Mouse (Mus musculus) frontal cortex, adult (tissue): ENCODE results near the gene Krt32.

Experiments
- ATAC-seq: cut with Nextera tagmentation; 2 replicates; pipeline ENCODE4 v1.9.2; 2017; ENCODE audit warnings: mild to moderate bottlenecking, moderate library complexity, mixed read lengths; ENCODE audit not compliant: low TSS enrichment

The Krt32 gene

DNA sequence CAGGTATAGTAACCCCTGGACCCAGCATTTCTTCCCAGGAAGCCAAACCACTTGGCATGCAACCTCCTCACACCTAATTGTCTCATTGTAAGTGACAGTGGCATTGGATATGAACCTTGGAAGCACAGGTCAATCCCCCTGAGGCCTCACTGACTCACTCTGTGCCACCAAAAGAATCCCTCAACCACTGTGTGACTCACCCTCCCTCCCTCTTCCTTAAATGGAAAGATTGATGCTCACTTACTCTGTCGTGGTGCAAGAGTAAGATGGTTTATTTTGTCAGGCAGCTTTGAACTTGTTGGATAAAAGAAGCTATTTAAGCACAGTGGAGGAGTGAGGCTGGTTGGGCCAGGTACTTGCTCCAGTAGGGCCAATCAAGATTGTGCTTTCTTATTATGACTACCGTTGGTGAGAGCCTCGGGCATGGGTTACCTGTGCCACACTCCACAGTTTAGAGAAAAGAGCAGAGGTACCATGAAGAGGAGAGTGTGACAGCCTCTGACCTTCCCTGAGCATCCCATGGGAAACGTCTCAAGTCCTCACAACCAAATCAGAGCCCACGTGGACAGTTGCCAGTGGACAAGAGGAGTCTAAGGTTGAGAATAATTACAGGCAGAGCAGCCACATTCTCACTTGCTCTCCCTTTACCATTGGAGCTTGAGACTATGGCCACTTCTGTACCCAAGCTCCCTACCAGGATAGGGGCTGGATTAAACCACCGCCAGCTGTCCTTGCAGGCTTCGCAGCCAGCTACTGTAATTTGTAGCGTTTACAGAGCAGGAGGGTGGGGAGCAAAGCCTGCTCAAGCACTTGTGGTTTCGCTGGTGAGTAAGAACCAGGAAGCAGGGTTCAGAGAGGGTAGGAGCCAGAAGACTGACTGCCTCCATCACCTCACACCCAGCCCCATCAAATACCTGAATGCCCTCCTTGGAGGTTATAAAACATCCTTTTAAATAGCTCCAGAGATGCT is 32.1 kb downstream of the Krt32 start:
- no peak for ATAC-seq

DNA sequence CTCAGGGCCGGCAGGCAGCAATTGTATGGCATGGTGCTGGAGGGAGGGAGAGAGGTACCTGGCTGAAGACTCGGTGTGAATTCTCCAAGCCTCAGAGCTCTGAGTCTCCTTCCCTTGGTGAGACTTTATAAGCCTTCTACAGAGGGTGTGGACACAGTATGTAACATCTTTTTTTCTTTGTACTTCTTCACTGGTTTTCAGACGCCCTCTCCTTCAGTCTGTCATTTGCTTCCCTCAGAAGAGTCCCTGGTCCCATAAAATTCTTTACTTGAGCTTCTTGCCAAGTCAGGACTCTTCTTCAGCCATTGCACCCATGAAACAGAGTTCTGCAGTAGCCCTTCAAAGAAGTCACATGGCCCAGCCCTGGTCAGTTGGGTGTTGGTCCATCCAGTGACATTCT is 37.6 kb downstream of the Krt32 start, which contains the start of gene Krt31:
Gene Krt31 (minus strand): TSS at position 101 of the 400 bp plus-strand sequence.
- no peak for ATAC-seq

DNA sequence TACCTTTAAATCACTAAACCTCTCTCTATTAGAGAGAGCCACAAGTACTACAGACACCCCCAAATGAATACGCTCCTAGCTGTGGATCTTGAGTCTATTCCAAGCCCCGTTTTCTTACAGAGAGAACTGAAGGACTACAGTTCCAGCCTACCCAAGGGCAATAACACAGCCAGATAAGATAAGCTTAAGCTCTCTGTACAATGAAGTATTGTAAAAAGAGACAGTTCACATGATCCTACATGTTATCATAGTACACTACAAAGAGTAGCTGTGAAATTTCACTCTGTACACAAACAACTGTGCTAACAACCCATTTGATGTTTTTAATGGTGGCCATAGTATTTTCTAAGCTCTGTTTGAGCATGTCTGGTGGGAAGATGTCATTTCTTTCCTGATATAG is 40.8 kb downstream of the Krt32 start:
- ATAC-seq, result no peak

DNA sequence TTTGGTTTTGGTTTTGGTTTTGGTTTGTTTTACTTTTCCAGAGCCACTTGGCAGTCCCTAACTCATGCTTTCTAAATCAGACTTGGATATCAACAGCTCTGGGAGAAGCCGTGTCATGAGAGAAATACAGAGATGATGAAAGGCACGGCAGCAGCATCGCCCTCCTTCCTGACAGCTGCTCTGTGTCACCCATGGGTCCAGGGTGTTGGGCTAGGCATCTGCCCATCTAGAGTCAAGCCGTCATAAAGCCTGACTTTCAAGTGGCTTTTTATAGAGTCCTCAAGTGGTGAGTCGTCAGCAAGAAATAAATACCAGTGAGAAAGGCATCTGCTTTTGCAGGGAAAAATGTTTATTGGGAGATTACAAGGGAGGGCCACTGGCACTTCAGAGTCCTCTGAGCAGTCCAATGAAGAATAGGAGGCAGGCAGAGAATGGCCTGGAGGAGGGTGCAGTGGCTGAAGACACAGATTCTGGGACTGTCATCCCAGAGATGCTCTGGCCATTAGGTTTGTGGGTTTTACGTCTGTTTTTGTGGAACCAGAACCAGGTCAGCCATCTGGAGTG is 41.6 kb downstream of the Krt32 start:
- peak; percentile 65 for ATAC-seq

DNA sequence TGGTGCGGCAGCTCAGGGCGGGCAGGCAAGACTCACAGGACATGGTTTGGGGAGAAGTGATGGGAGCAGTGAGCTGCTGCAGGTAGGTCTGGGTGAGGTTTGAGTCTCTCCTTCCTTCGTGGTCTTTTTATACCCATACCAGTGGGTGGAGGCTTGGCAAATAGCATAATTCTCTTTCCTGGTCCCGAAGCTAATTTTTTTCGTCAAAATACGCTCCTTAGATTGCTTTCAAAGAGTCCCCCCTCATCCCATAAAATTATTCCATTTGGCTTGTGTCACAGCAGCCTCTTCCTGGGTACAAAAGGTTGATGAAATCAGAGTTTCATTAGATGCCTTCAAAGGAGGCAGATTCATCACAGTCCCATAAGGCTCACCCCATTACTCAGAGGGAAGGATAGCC is 46.6 kb downstream of the Krt32 start, which contains the start of gene Krt34:
Gene Krt34 (minus strand): TSS at position 101 of the 400 bp plus-strand sequence.
- ATAC-seq, result no peak
